Mouse (Mus musculus): ENCODE results near the gene Ccn1.

The Ccn1 gene

GRCm38 (mm10) chr3:145619621-145620365 is 30.0 kb downstream of the Ccn1 start:
- DNase-seq (ENCODE audit: low spot score in 2 of 2): no peak

GRCm38 (mm10) chr3:145618299-145618698 is 31.5 kb downstream of the Ccn1 start:
- no peak for DNase-seq (ENCODE audit: low spot score in 2 of 2)

GRCm38 (mm10) chr3:145614362-145615115 is 35.2 kb downstream of the Ccn1 start:
- no peak for DNase-seq (ENCODE audit: low spot score in 2 of 2)

DNA sequence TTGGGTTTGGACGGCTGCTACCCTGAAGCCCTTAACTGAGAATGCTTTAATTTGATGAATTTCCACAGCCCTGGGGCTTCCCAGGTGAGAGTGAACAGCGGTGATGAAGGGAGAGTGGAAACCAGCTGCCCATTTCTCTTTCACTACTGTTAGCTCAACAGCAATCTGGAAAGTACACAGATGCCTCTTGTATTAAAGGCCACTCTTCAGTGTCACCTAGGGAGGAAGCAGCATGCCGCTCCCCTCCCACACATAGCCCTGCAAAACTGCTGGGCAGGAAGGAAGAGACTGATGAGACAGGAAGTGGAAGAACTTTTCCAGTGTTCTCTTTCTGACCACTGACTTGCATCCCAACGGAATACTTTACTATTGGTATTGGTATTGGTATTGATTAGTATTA is 36.5 kb downstream of the Ccn1 start:
- no peak for DNase-seq (ENCODE audit: low spot score in 2 of 2)

DNA sequence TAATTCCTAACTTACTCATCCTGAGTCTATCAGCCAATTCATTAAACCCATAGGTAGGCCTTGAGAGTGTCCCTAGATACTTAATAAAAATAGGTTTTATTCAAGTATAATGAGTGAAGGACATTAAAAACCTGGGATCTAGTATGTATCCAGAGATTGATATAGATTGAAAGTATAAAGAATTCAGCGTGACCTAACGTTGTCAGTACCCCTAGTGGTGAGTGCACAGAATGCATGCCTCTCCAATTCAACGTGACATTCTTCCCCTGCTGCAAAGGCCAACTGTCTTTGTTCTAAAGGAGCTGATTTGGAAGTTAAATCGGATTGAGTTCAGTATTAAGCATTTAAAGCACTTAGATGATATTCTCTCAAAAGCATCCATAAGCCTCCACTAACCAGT is 37.1 kb downstream of the Ccn1 start:
- no peak for DNase-seq (ENCODE audit: low spot score in 2 of 2)

DNA sequence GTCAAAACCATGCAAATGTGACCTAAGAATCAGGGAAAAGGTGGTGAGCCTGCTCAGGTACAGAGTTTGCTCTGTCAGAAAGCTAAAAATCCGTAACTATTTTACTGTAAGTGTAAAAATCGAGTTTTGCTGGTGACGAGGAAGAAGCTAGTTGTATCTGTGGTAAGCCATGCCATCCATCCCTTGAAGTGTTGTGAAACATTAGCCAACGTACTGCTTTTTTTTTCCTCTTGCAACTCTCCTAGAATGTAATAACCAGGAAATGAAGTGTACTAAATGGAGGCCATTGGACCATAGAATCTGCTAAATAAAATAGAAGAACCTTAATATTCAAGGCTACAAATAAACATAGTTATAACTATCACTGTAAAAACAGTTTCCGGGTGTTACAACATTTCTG is 41.5 kb downstream of the Ccn1 start:
- no peak for DNase-seq (ENCODE audit: low spot score in 2 of 2)

DNA sequence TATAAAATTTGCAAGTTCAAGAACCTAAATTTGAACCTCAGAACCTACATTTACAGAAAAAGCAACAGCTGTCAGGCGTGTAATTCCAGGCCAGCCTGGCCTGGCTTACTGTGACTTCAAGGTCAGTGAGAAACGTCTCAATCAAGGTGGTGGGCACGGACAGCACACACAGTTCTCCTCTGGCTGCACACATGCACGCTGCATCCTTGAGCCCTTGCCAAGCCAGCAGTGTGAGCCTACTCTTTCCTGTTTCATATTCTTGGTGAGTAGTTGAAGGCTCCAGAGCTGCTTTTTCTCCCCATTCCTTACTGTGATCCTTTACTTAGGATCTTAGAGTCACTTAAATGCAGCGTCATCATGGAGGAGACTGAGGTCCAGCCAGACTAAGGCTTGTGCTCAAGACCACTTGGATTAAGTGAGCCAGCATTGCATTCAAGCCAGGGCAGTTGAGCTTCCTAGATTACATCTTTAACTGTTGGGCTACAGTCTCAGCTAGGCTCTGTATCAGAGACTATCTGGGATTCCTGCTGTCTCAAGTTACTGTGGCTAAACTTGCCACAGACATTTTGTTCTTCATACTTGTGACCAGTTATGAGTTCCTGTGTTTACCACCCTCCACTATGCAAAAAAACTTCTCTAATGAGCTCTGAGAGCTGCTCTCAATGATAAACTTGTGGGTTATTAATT is 44.2 kb downstream of the Ccn1 start:
- DNase-seq (ENCODE audit: low spot score in 2 of 2): no peak

DNA sequence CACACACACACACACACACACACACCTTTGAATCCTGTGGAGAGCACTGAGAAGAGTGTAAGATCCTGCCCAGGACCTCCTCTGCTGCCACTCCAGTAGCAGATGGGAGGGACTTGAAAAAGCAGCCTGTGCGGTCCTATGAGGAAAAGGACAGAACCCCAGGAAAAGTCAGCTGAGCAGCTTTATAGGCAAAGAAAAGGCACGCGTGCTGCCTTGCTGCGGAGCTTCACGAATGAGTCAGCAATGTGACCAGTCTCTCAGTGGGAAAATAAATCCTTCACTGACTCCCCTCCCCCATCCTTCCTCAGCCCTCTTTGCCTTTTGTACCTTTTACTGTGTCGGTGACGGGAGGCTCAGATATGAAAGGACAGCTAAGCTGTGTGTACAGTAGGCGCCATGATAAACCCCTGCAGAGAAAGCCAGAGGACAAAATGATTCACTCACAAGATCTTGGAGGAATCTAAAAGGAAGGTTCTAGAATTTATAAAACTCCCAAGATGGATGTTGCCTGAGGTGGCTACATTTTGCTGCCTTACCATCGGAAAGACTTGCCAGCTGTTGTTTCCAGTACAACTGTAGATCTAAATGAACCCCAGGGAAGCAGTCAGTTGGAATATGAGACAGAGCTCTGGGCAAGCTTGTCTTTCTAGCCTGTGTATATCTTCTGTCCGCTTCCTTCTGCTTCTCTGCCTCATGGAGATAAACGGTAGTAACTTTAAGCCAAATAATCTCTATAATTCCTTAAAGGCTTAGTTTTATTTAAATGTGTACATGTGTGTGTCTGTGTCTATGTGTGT is 47.2 kb downstream of the Ccn1 start:
- DNase-seq (ENCODE audit: low spot score in 2 of 2): no peak

DNA sequence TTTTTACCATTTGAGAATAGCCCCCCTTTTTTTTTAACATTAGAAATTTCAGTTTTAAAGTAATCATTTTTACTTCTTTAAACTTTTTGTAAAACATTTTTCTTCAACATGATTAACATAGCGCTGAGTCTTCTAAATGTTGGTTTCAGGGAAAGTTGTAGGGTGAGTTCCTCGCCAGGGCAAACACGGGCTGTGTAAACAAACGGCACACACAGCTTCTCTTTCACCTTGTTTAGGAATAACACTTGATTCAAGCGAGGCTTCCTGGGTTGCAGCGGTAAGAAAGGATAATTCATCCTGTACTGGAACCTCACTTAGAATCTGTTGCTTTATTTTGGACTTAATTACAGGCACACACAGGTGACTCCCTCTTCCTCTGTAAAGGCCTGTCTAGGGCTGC is 48.4 kb downstream of the Ccn1 start:
- no peak for DNase-seq (ENCODE audit: low spot score in 2 of 2)

- DNase-seq (ENCODE audit: low spot score in 2 of 2): no peak
These were observed 49.0 kb downstream of the Ccn1 start for GRCm38 (mm10) chr3:145600801-145601200.

DNA sequence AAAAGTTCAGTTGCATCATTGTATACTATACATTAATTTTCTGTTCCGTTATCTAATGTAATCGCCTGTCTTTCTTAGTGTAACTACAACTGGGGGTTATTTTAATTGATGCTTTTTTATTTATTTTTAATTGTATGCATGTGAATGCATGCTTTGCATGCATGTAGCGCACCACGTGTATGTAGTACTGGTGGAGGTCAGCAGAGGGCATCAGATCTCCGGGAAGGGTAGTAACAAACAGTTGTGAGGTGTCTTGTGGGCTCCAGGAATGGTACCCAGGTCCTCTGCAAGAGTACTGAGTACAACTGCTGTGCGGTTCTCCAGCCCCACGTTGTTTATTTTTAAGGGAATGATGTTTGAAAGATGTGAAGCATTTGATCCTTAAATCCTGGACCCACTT is 50.7 kb downstream of the Ccn1 start:
- no peak for DNase-seq (ENCODE audit: low spot score in 2 of 2)
